Mouse (Mus musculus) large intestine, adult 2 months (tissue): ENCODE data around the gene Stmn3. TPM values are rescaled to one million over a fixed set of nuclear protein-coding genes. Genes with fewer than 3 reads are reported as not detected.

Experiments
- DNase-seq: peaks from one replicate; pipeline ENCODE4 v3.0.0-alpha.2; 2012; ENCODE audit warnings: low read depth, low spot score
- WGBS: fragments of 180-500 bp; shearing (Covaris S2); methylation state at CpG from one replicate; pipeline ENCODE4 v1.1.7; 2018; 5-methylcytosine and 5-hydroxymethylcytosine counted together
- polyA plus RNA-seq: library from polyadenylated mRNA; depleted of rRNA; stranded (reverse); fragments of >200 nt; gene quantifications from 2 replicates; pipeline ENCODE4 v1.2.3, GENCODE M21; 2012; rRNA removed

Stmn3 gene
- 2.8 and 4.3 TPM in 2 replicates for polyA plus RNA-seq

- WGBS = 9% methylated on average over 23 of the region's 23 CpGs
- no peak for DNase-seq
Measured at GRCm38 (mm10) chr2:181314080-181314810, at the start of gene Stmn3. Gene Stmn3 (minus strand): TSS chr2:181314500.

- no peak for DNase-seq
- WGBS = 80% methylated on average over 3 of the region's 3 CpGs
Measured at GRCm38 (mm10) chr2:181363946-181364345, 49.6 kb upstream of the Stmn3 start.

DNA sequence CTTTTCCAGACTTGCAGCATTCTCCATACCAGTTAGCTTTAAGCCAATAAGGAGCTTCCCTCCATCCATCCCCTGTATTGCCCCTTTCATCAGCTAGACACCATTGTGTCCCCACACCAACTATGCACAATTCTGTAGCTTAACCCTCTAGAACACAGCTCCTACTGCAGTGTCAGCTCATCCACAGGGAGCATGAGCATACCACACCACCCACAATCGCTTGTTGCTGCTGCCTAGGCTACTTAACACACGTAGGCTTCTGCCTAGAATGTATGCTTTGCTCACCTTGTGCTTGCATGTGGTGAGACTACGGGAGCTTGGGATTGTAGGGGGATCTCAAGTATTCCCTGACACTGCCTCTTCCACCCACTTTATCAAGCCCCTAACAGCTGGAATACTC is 42.5 kb upstream of the Stmn3 start:
- DNase-seq = no peak
- 86% methylated on average over 3 of the region's 3 CpGs for WGBS

GRCm38 (mm10) chr2:181342766-181343165 is 28.5 kb upstream of the Stmn3 start:
- no peak for DNase-seq
- 94% methylated on average over 6 of the region's 6 CpGs for WGBS

DNA sequence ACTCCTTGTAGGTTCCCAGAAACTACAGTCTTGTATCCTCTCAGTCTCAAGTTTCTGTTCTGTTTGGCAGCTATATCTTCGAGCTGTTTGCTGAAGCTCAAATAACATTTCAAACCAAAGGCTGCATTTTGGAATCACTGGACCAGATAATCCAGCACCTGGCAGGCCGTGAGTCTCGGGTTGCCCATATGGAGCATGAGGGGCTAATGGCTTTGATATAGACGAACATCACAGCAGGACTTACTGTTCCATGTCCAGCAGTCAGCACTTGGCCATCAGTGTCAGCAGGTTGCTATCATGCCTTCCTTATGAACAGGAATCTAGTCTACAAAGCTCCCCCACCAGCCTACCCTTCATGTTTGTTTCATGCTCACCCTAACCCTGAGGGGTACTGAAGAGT is 26.1 kb upstream of the Stmn3 start:
- DNase-seq = no peak
- WGBS = 90% methylated on average over 4 of the region's 4 CpGs

GRCm38 (mm10) chr2:181334023-181334422 is 19.7 kb upstream of the Stmn3 start:
- 56% methylated on average over 3 of the region's 3 CpGs for WGBS
- peak; percentile 32 for DNase-seq

DNA sequence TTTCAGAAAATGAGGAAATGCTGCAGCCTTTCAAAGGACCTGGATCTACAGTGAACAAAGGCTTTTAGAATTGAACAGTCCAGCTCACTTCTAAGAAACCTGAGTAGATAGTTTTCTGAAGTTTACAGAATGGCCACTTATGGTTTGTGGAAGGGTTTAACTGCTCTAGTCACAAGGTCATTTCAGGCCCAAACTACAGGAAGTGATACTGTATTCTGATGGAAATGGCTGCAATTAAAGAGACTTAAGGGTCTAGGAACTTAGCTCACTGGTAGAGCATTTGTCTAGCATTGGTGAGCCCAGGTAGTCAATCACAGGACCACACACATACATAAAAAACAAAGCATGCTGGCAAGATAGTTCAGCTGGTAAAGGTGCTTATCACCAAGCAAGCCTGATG is 18.2 kb upstream of the Stmn3 start:
- DNase-seq = no peak

DNA sequence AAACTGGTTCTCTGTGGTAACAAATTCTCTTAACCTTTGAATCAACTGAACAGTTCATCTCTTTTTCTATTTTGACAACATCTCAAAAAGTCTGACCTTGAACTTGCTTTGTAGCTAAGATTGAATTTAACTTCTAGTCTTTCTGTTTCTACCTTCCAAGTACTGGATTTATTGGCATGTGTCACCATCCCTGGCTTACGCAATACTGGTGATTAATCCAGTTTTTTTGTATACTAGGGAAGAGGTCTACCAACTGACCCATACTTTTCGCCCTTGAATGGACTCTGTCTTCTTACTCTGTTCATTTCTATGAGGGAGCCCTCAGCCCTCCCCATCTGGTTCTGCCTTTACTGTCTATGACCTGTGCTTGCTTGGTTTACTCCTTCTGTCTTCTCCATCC is 11.8 kb upstream of the Stmn3 start:
- DNase-seq = no peak
- 95% methylated on average over 2 of the region's 2 CpGs for whole genome bisulfite sequencing

DNA sequence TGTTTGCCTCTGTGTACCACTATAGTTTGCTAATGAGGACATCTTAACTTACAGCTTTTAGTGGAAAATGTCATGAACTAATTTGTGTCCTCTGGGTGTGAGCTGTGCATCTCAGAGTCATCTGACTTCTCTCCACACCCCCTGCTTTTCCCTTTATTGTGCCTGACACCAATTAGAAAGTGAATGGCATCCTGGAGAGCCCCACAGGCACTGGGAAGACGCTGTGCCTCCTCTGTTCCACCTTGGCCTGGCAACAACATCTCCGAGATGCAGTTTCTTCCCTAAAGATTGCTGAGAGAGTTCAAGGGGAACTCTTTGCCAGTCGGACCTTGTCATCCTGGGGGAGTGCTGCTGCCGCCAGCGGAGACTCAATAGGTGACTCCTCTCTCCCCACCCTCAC is 7.8 kb upstream of the Stmn3 start:
- no peak for DNase-seq
- 86% methylated on average over 5 of the region's 5 CpGs for WGBS

DNA sequence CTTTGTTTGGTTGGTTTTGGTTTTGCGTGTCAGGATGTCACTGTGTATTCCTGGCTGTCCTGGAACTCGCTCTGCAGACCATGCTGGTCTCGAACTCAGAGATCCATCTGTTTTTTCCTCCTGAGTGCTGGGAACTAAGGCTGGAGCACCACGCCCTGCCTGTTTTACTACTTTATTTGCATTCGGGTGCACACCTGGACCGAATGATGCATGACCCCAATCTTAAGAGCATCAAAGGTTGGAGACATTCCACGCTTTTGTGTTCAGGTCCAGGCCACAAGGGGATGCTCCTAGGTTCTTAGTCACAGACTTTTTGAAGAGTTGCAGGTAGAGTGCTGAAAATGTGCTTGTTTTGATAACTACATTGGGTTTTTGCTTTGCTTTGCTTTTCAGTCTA is 5.8 kb upstream of the Stmn3 start:
- 7% methylated on average over 7 of the region's 7 CpGs for WGBS
- no peak for DNase-seq

GRCm38 (mm10) chr2:181319248-181320102 is 5.2 kb upstream of the Stmn3 start, which contains the start of gene Rtel1:
Gene Rtel1 (plus strand): TSS chr2:181319739.
- 3% methylated on average over 40 of the region's 40 CpGs for WGBS
- peak; percentile 53 for DNase-seq

DNA sequence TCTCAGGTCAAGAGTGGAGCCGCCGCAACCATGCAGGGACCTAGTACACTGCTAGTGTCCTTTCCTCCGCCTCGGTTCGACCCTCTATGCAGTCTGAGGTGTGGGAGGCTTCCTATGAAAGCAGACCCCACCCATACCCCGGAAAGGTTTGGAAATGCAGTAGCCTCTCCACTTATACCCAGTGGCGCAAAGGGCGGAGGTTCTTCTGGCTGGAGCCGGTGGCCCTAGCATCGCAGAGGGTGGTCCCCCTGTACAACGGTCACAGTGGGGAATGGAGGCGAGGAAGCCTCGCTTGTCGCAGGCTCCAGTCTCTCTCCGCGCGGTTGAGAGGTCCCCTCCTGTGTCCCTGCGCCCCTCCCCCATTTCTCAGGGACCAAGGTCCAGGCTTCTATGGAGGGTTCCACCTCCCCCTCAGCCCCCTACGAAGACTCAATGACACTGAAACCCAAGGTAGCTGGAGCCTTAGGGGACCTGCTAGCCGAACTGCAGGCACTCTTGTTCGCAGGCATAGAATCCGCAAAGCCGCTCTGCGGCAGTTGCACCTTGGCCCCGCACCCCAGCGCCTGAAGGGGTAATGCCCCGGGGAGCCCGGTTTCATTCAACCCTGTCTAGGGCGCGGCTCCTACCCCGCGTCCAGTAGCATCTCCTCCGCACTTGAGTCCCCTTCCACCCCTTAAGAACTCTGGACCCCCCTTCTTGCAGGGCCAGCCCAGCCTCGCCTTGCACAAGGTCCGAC is 788 bp downstream of the Stmn3 start:
- WGBS = 7% methylated on average over 35 of the region's 35 CpGs
- no peak for DNase-seq

GRCm38 (mm10) chr2:181313006-181313343 is 1.3 kb downstream of the Stmn3 start:
- WGBS = 21% methylated on average over 5 of the region's 5 CpGs
- no peak for DNase-seq

DNA sequence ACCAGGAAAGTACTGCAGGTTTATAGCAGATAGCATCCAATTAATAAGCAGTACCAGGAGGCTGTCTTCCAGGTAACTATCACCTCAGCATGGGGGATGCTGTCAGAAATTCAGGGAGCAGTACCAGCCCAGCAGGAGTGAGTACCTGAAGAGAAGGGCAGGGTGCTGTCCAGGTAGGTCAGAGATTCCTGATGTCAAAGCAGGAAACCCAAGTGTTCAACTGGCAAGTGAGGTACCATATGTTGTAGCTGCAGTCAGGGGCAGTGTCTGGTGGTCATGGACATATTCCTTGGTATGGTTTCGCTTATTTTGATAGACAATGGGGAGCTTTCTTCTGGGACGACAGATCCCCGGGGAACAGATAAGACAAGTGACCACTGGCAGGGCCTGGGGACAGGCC is 1.9 kb downstream of the Stmn3 start:
- no peak for DNase-seq
- WGBS = 80% methylated on average over 3 of the region's 3 CpGs

GRCm38 (mm10) chr2:181307144-181307804 is 7.0 kb downstream of the Stmn3 start:
- DNase-seq = no peak
- 14% methylated on average over 30 of the region's 30 CpGs for WGBS

- DNase-seq = no peak
- 86% methylated on average over 1 of the region's 1 CpGs for WGBS
Measured at GRCm38 (mm10) chr2:181304944-181305343, 9.4 kb downstream of the Stmn3 start.

DNA sequence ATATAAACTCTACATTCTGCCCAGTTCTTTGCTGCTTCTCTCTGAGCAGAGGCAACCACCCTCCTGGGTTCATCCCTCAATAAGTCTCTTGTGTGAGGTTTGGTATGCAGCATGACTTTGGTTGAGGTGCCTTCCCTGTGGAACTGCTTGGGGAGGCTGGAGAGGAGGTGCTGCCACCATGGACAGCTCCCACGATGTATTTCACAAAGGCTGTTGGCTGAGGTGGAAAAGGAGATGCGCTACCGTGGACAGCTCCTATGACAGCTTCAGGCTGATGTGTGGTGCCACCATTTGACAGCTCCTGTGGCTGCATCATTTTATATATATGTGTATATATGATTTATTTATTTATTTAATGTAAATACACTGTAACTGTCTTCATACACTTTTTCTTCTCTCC is 12.3 kb downstream of the Stmn3 start:
- 46% methylated on average over 3 of the region's 3 CpGs for WGBS
- DNase-seq = no peak

DNA sequence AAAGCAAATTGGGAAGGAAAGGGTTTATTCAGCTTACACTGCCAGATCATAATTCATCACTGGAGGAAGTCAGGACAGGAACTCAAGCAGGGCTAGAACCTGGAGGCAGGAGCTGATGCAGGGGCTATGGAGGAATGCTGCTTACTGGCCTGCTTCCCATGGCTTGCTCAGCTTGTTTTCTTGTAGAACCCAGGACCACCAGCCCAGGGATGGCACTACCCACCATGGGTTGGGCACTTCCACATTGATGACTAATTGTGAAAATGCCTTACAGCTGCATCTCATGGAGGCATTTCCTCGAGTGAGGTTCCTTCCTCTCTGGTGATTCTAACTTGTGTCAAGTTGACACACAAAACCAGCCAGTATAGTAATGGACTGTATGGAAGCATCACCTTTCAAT is 23.4 kb downstream of the Stmn3 start:
- DNase-seq = no peak
- 40% methylated on average over 1 of the region's 1 CpGs for WGBS

DNA sequence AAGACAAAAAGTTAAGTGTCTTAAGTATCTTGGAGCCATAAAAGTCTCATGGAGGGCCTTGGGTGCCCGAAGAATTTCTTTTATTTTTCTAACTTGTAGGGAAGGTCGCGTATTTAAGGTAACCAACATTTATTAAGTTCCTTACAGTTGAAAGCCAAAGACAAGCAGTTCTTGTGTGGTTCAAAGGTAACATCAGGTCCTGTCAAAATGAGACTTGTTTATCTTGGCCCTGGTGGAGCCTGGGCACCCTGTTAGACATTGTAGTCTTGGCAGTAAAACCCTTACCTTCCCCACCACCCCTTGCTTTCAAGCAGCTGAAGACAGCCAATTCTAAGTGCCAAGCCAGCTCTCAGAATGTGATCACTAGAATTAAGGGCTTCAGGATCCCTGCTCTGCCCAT is 25.6 kb downstream of the Stmn3 start:
- 19% methylated on average over 3 of the region's 3 CpGs for WGBS
- no peak for DNase-seq

- 9% methylated on average over 38 of the region's 38 CpGs for WGBS
- DNase-seq = peak; percentile 92
Measured at GRCm38 (mm10) chr2:181287958-181288350, 26.3 kb downstream of the Stmn3 start, which contains the start of gene Gmeb2. Gene Gmeb2 (minus strand): TSS chr2:181288035.
